Mouse (Mus musculus) cerebellum, adult 2 months (tissue): ENCODE measurements around the gene Tmprss2.

ENCODE experiments used
- CTCF ChIP-seq: fragments of 200-500 bp; IDR thresholded peaks from 2 replicates; pipeline ENCODE4 v1.5.1; 2011; ENCODE audit warnings: low read depth, mild to moderate bottlenecking, control low read depth, low read length, moderate library complexity, borderline replicate concordance; ENCODE audit not compliant: insufficient read depth
- POLR2A ChIP-seq: fragments of 200-500 bp; IDR thresholded peaks from 2 replicates; pipeline ENCODE4 v1.6.1; 2011; ENCODE audit warnings: low read length, control low read depth, borderline replicate concordance; ENCODE audit not compliant: insufficient read depth

GRCm38 (mm10) chr16:97655800-97656199 is 44.8 kb upstream of the Tmprss2 start:
- TF ChIP-seq CTCF (no peak), POLR2A (no peak)
